Comparison of ENCODE assay signal across 8 mouse cellular contexts in genomic region chr11:8523344-8524126, GRCm38 (mm10).
A peak's percentile ranks its signal among the peaks of the same experiment; 100 is the strongest.
DNase-seq lines count a peak whose midpoint lies in the region; ATAC-seq and TF ChIP-seq lines count a peak whose summit lies in the region.

No protein-coding gene starts in this region.

- H3K27me3 ChIP-seq in C2C12 (ENCODE audit: control insufficient read depth, insufficient read depth, insufficient read length) = no peaks in the 10 kb centered on the region
- no peaks in the 10 kb centered on the region for H3K27me3 ChIP-seq in forebrain, embryonic 11.5 days (ENCODE audit: control insufficient read depth, insufficient read depth, low read length)
- H3K27me3 ChIP-seq in heart, embryonic 14.5 days (ENCODE audit: control insufficient read depth, insufficient read depth, low read length) = no peaks in the 10 kb centered on the region
- H3K27me3 ChIP-seq in liver, embryonic 13.5 days = no peaks in the 10 kb centered on the region
- no peaks in the 10 kb centered on the region for H3K27me3 ChIP-seq in neural tube, embryonic 14.5 days (ENCODE audit: control insufficient read depth, insufficient read depth, low read length)
- no peaks in the 10 kb centered on the region for H3K27me3 ChIP-seq in testis, adult 2 months (ENCODE audit: control insufficient read depth, insufficient read depth, low read length)

- H3K9me3 ChIP-seq in forebrain, embryonic 11.5 days (ENCODE audit: control insufficient read depth, low read length) = no peaks in the 10 kb centered on the region
- H3K9me3 ChIP-seq in heart, embryonic 14.5 days (ENCODE audit: control insufficient read depth, low read length) = no peaks in the 10 kb centered on the region
- no peaks in the 10 kb centered on the region for H3K9me3 ChIP-seq in liver, embryonic 13.5 days (replicated peaks)
- no peaks in the 10 kb centered on the region for H3K9me3 ChIP-seq in neural tube, embryonic 14.5 days (ENCODE audit: control insufficient read depth, low read length)

- no peak overlapping the region for H3ac ChIP-seq in C2C12 (ENCODE audit: control insufficient read depth, insufficient read length, low read depth)

- ATAC-seq in forebrain, embryonic 11.5 days (replicated peaks; ENCODE audit: low FRiP score) = peak; percentile 42; the same call in 1 of the 2 replicates
- peak; percentile 40; the same call in 1 of the 2 replicates for ATAC-seq in heart, embryonic 14.5 days (ENCODE audit: insufficient number of reproducible peaks, insufficient read depth, low FRiP score, low read depth)
- no peak for ATAC-seq in liver, embryonic 13.5 days (ENCODE audit: low read depth)
- peak; percentile 80 for ATAC-seq in neural tube, embryonic 14.5 days (ENCODE audit: low read depth)

- peak; percentile 27 for DNase-seq in c-Kit-positive CD71-positive TER-119-negative erythroid progenitor cells, embryonic 14.5 days (ENCODE audit: low read depth)
- DNase-seq in forebrain, embryonic 11.5 days (ENCODE audit: low spot score) = peak; percentile 84
- DNase-seq in kidney, postnatal 14 days = peak; percentile 93
- DNase-seq in liver, embryonic 13.5 days = peak; percentile 15

- H3K79me3 ChIP-seq in C2C12 (ENCODE audit: low read depth) = peaks cover 3% of the 10 kb centered on the region

- no peak overlapping the region for H3K4me2 ChIP-seq in forebrain, embryonic 11.5 days (ENCODE audit: low read depth, low read length, severe bottlenecking)
- peak overlapping the region; percentile 24; the same call in 1 of the 2 replicates for H3K4me2 ChIP-seq in heart, embryonic 14.5 days (ENCODE audit: low read length)
- no peak overlapping the region for H3K4me2 ChIP-seq in liver, embryonic 13.5 days
- H3K4me2 ChIP-seq in neural tube, embryonic 14.5 days (ENCODE audit: low read depth, low read length) = no peak overlapping the region

- H3K4me1 ChIP-seq in forebrain, embryonic 11.5 days (replicated peaks; ENCODE audit: control insufficient read depth, insufficient read depth, low read length) = no peaks in the 10 kb centered on the region
- peaks cover 20 to 51% of the 10 kb centered on the region in 2 experiments for H3K4me1 ChIP-seq in heart, embryonic 14.5 days (ENCODE audit: control insufficient read depth in 2 of 2, insufficient read depth in 2 of 2, low read length in 2 of 2)
- H3K4me1 ChIP-seq in liver, embryonic 13.5 days (replicated peaks) = no peaks in the 10 kb centered on the region
- H3K4me1 ChIP-seq in neural tube, embryonic 14.5 days (ENCODE audit: control insufficient read depth, insufficient read depth, low read length) = no peaks in the 10 kb centered on the region; the same call in 1 of the 2 replicates
- peaks cover 3% of the 10 kb centered on the region; the same call in 1 of the 2 replicates for H3K4me1 ChIP-seq in testis, adult 2 months (ENCODE audit: control insufficient read depth, insufficient read depth, low read length)

- WGBS in forebrain, embryonic 11.5 days = 50% methylated on average over 10 of the region's 10 CpGs
- WGBS in heart, embryonic 14.5 days = 27% methylated on average over 10 of the region's 10 CpGs
- WGBS in liver, embryonic 13.5 days (ENCODE audit: insufficient replicate concordance) = 49% methylated on average over 10 of the region's 10 CpGs
- 34% methylated on average over 10 of the region's 10 CpGs for WGBS in neural tube, embryonic 14.5 days

- H3K4me3 ChIP-seq in C2C12 (ENCODE audit: insufficient read depth, poor library complexity, severe bottlenecking) = no peak overlapping the region
- H3K4me3 ChIP-seq in forebrain, embryonic 11.5 days (ENCODE audit: low read depth, low read length) = no peak overlapping the region
- H3K4me3 ChIP-seq in heart, embryonic 14.5 days (ENCODE audit: control insufficient read depth in 1 of 2, insufficient read depth in 1 of 2, low read depth in 1 of 2, low read length in 2 of 2) = no peak overlapping the region
- H3K4me3 ChIP-seq in liver, embryonic 13.5 days (replicated peaks) = no peak overlapping the region
- H3K4me3 ChIP-seq in neural tube, embryonic 14.5 days (ENCODE audit: low read depth, low read length) = no peak overlapping the region
- H3K4me3 ChIP-seq in testis, adult 2 months (ENCODE audit: control insufficient read depth, low read depth, low read length) = no peak overlapping the region

- no peak overlapping the region; the same call in 1 of the 2 replicates for H3K9ac ChIP-seq in forebrain, embryonic 11.5 days (ENCODE audit: low read length)
- H3K9ac ChIP-seq in heart, embryonic 14.5 days (ENCODE audit: low read length) = peak overlapping the region; percentile 44; the same call in 1 of the 2 replicates
- H3K9ac ChIP-seq in liver, embryonic 13.5 days = no peak overlapping the region
- no peak overlapping the region for H3K9ac ChIP-seq in neural tube, embryonic 14.5 days (replicated peaks; ENCODE audit: low read depth, low read length)

- H3K79me2 ChIP-seq in C2C12 (ENCODE audit: control insufficient read depth, insufficient read depth) = peaks cover 6% of the 10 kb centered on the region

- TF ChIP-seq POLR2A in testis, adult 2 months (IDR thresholded peaks at IDR 0.05; ENCODE audit: control insufficient read depth, low read depth, low read length) = no peak

- H3K27ac ChIP-seq in forebrain, embryonic 11.5 days (ENCODE audit: low read depth, low read length) = no peak overlapping the region
- H3K27ac ChIP-seq in heart, embryonic 14.5 days (replicated peaks in 1 of 2; ENCODE audit: control insufficient read depth in 1 of 2, insufficient read depth in 1 of 2, low read depth in 2 of 2, low read length in 2 of 2) = peak overlapping the region; percentile 13 to 72; a peak in 3 of 4 replicates
- H3K27ac ChIP-seq in liver, embryonic 13.5 days = no peak overlapping the region
- peak overlapping the region; percentile 36; the same call in 1 of the 2 replicates for H3K27ac ChIP-seq in neural tube, embryonic 14.5 days (ENCODE audit: low read depth, low read length)
- H3K27ac ChIP-seq in testis, adult 2 months (ENCODE audit: control insufficient read depth, insufficient read depth, low read depth, low read length) = no peak overlapping the region

- peaks cover 65% of the 10 kb centered on the region for H3K36me3 ChIP-seq in C2C12 (ENCODE audit: control insufficient read depth, insufficient read depth)
- H3K36me3 ChIP-seq in forebrain, embryonic 11.5 days (ENCODE audit: control insufficient read depth, insufficient read depth, low read length) = no peaks in the 10 kb centered on the region
- H3K36me3 ChIP-seq in heart, embryonic 14.5 days (ENCODE audit: control insufficient read depth, insufficient read depth, low read length) = peaks cover 5% of the 10 kb centered on the region; the same call in 1 of the 2 replicates
- H3K36me3 ChIP-seq in liver, embryonic 13.5 days = 0 out of 2 replicates have a peak, but pooled peaks cover 2% of the 10 kb centered on the region
- no peaks in the 10 kb centered on the region for H3K36me3 ChIP-seq in neural tube, embryonic 14.5 days (ENCODE audit: control insufficient read depth, insufficient read depth, low read length)
- no peaks in the 10 kb centered on the region for H3K36me3 ChIP-seq in testis, adult 2 months (ENCODE audit: control insufficient read depth, insufficient read depth, low read length)

- TF ChIP-seq CTCF in C2C12 (IDR thresholded peaks at IDR 0.05; ENCODE audit: control insufficient read depth, insufficient read depth, insufficient read length) = peak; percentile 48
- TF ChIP-seq CTCF in testis, adult 2 months (IDR thresholded peaks at IDR 0.05; ENCODE audit: control insufficient read depth, insufficient read depth, insufficient replicate concordance, low read depth, low read length) = peak; percentile 43; the same call in 1 of the 2 replicates

TF ChIP-seq in C2C12, 6 proteins besides CTCF, POLR2A, EP300 and RAD21:
- no peak for TF ChIP-seq CEBPB (IDR thresholded peaks at IDR 0.05; ENCODE audit: low read depth)
- no peak for TF ChIP-seq MAX (IDR thresholded peaks at IDR 0.05)
- TF ChIP-seq MYOD1 (IDR thresholded peaks at IDR 0.05; ENCODE audit: control insufficient read depth, insufficient read length, low read depth) = no peak
- no peak for TF ChIP-seq FOSL1 (IDR thresholded peaks at IDR 0.05; ENCODE audit: insufficient read depth, low read length, poor library complexity, severe bottlenecking)
- no peak for TF ChIP-seq MYOG (IDR thresholded peaks at IDR 0.05; ENCODE audit: control insufficient read depth, extremely low read depth, insufficient read length)
- TF ChIP-seq USF1 (IDR thresholded peaks at IDR 0.05; ENCODE audit: low read depth) = no peak
TF ChIP-seq in C2C12: peak in this region for 0.

Comparison
In these comparisons a context has a peak if more than half of its experiments do, and no peak if none do; other contexts are left out.
1. DNase-seq: peak in every context shown above with its lines; median percentile 93 in kidney, postnatal 14 days; 84 in forebrain, embryonic 11.5 days; 27 in c-Kit-positive CD71-positive TER-119-negative erythroid progenitor cells, embryonic 14.5 days; 15 in liver, embryonic 13.5 days.
2. H3K27ac ChIP-seq: peak in heart, embryonic 14.5 days (2 of 2) and neural tube, embryonic 14.5 days (single experiment); none in forebrain, embryonic 11.5 days (single experiment), liver, embryonic 13.5 days (single experiment) and testis, adult 2 months (single experiment).